Mouse (Mus musculus) kidney, embryonic 14.5 days (tissue): ENCODE measurements around the gene Lep. TPM values are rescaled to one million over a fixed set of nuclear protein-coding genes. Genes with fewer than 3 reads are reported as not detected.

Experiments used
- ATAC-seq: fragments of 200-750 bp; cut with Nextera tagmentation; 2 replicates; pipeline ENCODE4 v1.8.0; 2017; ENCODE audit warnings: moderate number of reproducible peaks, mild to moderate bottlenecking, moderate TSS enrichment, moderate library complexity; ENCODE audit not compliant: low FRiP score, low TSS enrichment
- H3K27ac ChIP-seq: fragments of 300-500 bp; sonication (generic); 2 replicates; pipeline ENCODE4 v1.5.1; 2014; ENCODE audit warnings: low read depth, mild to moderate bottlenecking, low read length, moderate library complexity, mixed read lengths
- H3K27me3 ChIP-seq: fragments of 300-500 bp; sonication (generic); 2 replicates; pipeline ENCODE4 v1.6.1; 2014; ENCODE audit warnings: mild to moderate bottlenecking, low read length; ENCODE audit not compliant: control insufficient read depth, insufficient read depth
- H3K36me3 ChIP-seq: fragments of 300-500 bp; sonication (generic); 2 replicates; pipeline ENCODE4 v1.6.1; 2014; ENCODE audit warnings: low read length, mixed read lengths; ENCODE audit not compliant: control insufficient read depth, insufficient read depth
- H3K4me1 ChIP-seq: fragments of 300-500 bp; sonication (generic); 2 replicates; pipeline ENCODE4 v1.6.1; 2014; ENCODE audit warnings: low read length, mixed read lengths; ENCODE audit not compliant: control insufficient read depth, insufficient read depth
- H3K4me2 ChIP-seq: fragments of 300-500 bp; sonication (generic); replicated peaks from 2 replicates; pipeline ENCODE4 v1.6.1; 2014; ENCODE audit warnings: low read depth, mild to moderate bottlenecking, low read length
- H3K4me3 ChIP-seq: fragments of 300-500 bp; sonication (generic); 2 replicates; pipeline ENCODE4 v1.5.1; 2014; ENCODE audit warnings: mild to moderate bottlenecking, low read length
- H3K9ac ChIP-seq: fragments of 300-500 bp; sonication (generic); 2 replicates; pipeline ENCODE4 v1.6.1; 2014; ENCODE audit warnings: low read depth, mild to moderate bottlenecking, low read length, moderate library complexity
- H3K9me3 ChIP-seq: fragments of 300-500 bp; sonication (generic); 2 replicates; pipeline ENCODE4 v1.6.1; 2016; ENCODE audit warnings: low read length; ENCODE audit not compliant: control insufficient read depth
- WGBS: fragments of 180-500 bp; shearing (Covaris S2); extraction: QIAGEN DNeasy Blood & Tissue Kit; methylation state at CpG from one replicate; pipeline ENCODE4 v1.1.7; 2014; 5-methylcytosine and 5-hydroxymethylcytosine counted together
- polyA plus RNA-seq: library from polyadenylated mRNA; unstranded; fragments of >200 nt; fragmentation: Nextera tagmentation; extraction: Ambion mirVana; gene quantifications from 2 replicates; pipeline ENCODE4 v1.2.1, GENCODE M21; 2014

Gene Lep
- polyA plus RNA-seq, 1 experiment from 2014 or later, result not detected

- Histone ChIP-seq H3K27me3 (no peaks in the 10 kb centered on the region), H3K4me2 (no peak overlapping the region), H3K9ac (no peak overlapping the region), H3K9me3 (peaks cover 18% of the 10 kb centered on the region; the same call in 1 of the 2 replicates), H3K4me3 (no peak overlapping the region), H3K36me3 (no peaks in the 10 kb centered on the region), H3K4me1 (no peaks in the 10 kb centered on the region), H3K27ac (no peak overlapping the region)
- no peak for ATAC-seq
- WGBS, result 89% methylated on average over 7 of the region's 7 CpGs
Measured at GRCm38 (mm10) chr6:29092234-29092633, 32.2 kb downstream of the Lep start.

- 63% methylated on average over 11 of the region's 11 CpGs for WGBS
- Histone ChIP-seq H3K4me1 (no peaks in the 10 kb centered on the region), H3K36me3 (no peaks in the 10 kb centered on the region), H3K9me3 (peaks cover 18% of the 10 kb centered on the region; the same call in 1 of the 2 replicates), H3K4me3 (no peak overlapping the region), H3K4me2 (no peak overlapping the region), H3K27me3 (no peaks in the 10 kb centered on the region), H3K9ac (no peak overlapping the region), H3K27ac (no peak overlapping the region)
- no peak for ATAC-seq
Measured at GRCm38 (mm10) chr6:29092904-29093303, 32.9 kb downstream of the Lep start.

GRCm38 (mm10) chr6:29099536-29100170 lies 39.6 kb downstream of the Lep start:
- 0 out of 2 replicates have a peak, but pooled peaks cover 5% of the 10 kb centered on the region for H3K4me1 ChIP-seq
- WGBS, result 64% methylated on average over 14 of the region's 14 CpGs
- H3K4me3 ChIP-seq, result no peak overlapping the region
- H3K4me2 ChIP-seq, result no peak overlapping the region
- no peaks in the 10 kb centered on the region for H3K36me3 ChIP-seq
- no peak for ATAC-seq
- H3K9me3 ChIP-seq, result peaks cover 3% of the 10 kb centered on the region; the same call in 1 of the 2 replicates
- no peaks in the 10 kb centered on the region for H3K27me3 ChIP-seq
- no peak overlapping the region for H3K27ac ChIP-seq
- H3K9ac ChIP-seq, result no peak overlapping the region

- H3K9me3 ChIP-seq, result peaks cover 3% of the 10 kb centered on the region; the same call in 1 of the 2 replicates
- H3K27ac ChIP-seq, result no peak overlapping the region
- ATAC-seq, result no peak
- H3K4me3 ChIP-seq, result no peak overlapping the region
- H3K4me2 ChIP-seq, result no peak overlapping the region
- H3K27me3 ChIP-seq, result no peaks in the 10 kb centered on the region
- no peak overlapping the region for H3K9ac ChIP-seq
- no peaks in the 10 kb centered on the region for H3K36me3 ChIP-seq
- 21% methylated on average over 3 of the region's 3 CpGs for WGBS
- 0 out of 2 replicates have a peak, but pooled peaks cover 5% of the 10 kb centered on the region for H3K4me1 ChIP-seq
Measured at GRCm38 (mm10) chr6:29100423-29100822, 40.4 kb downstream of the Lep start.

GRCm38 (mm10) chr6:29101248-29101864 lies 41.3 kb downstream of the Lep start:
- no peak overlapping the region for H3K27ac ChIP-seq
- no peaks in the 10 kb centered on the region for H3K36me3 ChIP-seq
- H3K4me3 ChIP-seq, result no peak overlapping the region
- H3K4me1 ChIP-seq, result 0 out of 2 replicates have a peak, but pooled peaks cover 5% of the 10 kb centered on the region
- no peak overlapping the region for H3K4me2 ChIP-seq
- H3K9me3 ChIP-seq, result peaks cover 1% of the 10 kb centered on the region; the same call in 1 of the 2 replicates
- no peak for ATAC-seq
- H3K9ac ChIP-seq, result no peak overlapping the region
- no peaks in the 10 kb centered on the region for H3K27me3 ChIP-seq
- 83% methylated on average over 9 of the region's 9 CpGs for WGBS

- Histone ChIP-seq H3K36me3 (no peaks in the 10 kb centered on the region), H3K4me1 (no peaks in the 10 kb centered on the region), H3K4me2 (no peak overlapping the region), H3K4me3 (no peak overlapping the region), H3K27ac (no peak overlapping the region), H3K9ac (no peak overlapping the region), H3K9me3 (peaks cover 7% of the 10 kb centered on the region), H3K27me3 (no peaks in the 10 kb centered on the region)
- WGBS, result 65% methylated on average over 1 of the region's 1 CpGs
- no peak for ATAC-seq
Measured at GRCm38 (mm10) chr6:29108376-29108775, 48.4 kb downstream of the Lep start.

- Histone ChIP-seq H3K4me3 (no peak overlapping the region), H3K9me3 (peaks cover 7% of the 10 kb centered on the region), H3K27me3 (no peaks in the 10 kb centered on the region), H3K4me1 (no peaks in the 10 kb centered on the region), H3K36me3 (no peaks in the 10 kb centered on the region), H3K4me2 (no peak overlapping the region), H3K27ac (no peak overlapping the region), H3K9ac (no peak overlapping the region)
- 91% methylated on average over 4 of the region's 4 CpGs for WGBS
- ATAC-seq, result no peak
Measured at GRCm38 (mm10) chr6:29111501-29111900, 51.5 kb downstream of the Lep start.

- no peaks in the 10 kb centered on the region for H3K36me3 ChIP-seq
- H3K4me3 ChIP-seq, result no peak overlapping the region
- no peak for ATAC-seq
- H3K27ac ChIP-seq, result no peak overlapping the region
- H3K27me3 ChIP-seq, result no peaks in the 10 kb centered on the region
- H3K4me1 ChIP-seq, result no peaks in the 10 kb centered on the region
- H3K4me2 ChIP-seq, result no peak overlapping the region
- H3K9me3 ChIP-seq, result peaks cover 6% of the 10 kb centered on the region
- H3K9ac ChIP-seq, result no peak overlapping the region
- 72% methylated on average over 7 of the region's 7 CpGs for WGBS
Measured at GRCm38 (mm10) chr6:29115756-29116155, 55.7 kb downstream of the Lep start.

- Histone ChIP-seq H3K4me1 (no peaks in the 10 kb centered on the region), H3K4me3 (no peak overlapping the region), H3K9ac (no peak overlapping the region), H3K9me3 (no peaks in the 10 kb centered on the region), H3K36me3 (no peaks in the 10 kb centered on the region), H3K4me2 (no peak overlapping the region), H3K27me3 (no peaks in the 10 kb centered on the region), H3K27ac (no peak overlapping the region)
- ATAC-seq, result no peak
- WGBS, result 56% methylated on average over 7 of the region's 7 CpGs
Measured at GRCm38 (mm10) chr6:29117417-29118104, 57.5 kb downstream of the Lep start.
